Mouse (Mus musculus) CD8-positive naive resting alpha-beta T cell, adult 2 months (primary cell): ENCODE data around the gene Pitpnb.

ENCODE experiments used
- DNase-seq, 2 experiments: peaks; one replicate each; pipeline ENCODE4 v3.0.0; 2022; ENCODE audit warnings: low read depth in 2 of 2, low spot score in 2 of 2

Pitpnb gene

GRCm38 (mm10) chr5:111344721-111345400 lies 14.3 kb downstream of the Pitpnb start:
- DNase-seq = no peak

- DNase-seq = peak in 1 of 2 experiments; percentile 2
These were observed 26.5 kb downstream of the Pitpnb start for GRCm38 (mm10) chr5:111356811-111357617.

GRCm38 (mm10) chr5:111360546-111360945 lies 30.0 kb downstream of the Pitpnb start:
- DNase-seq = no peak

GRCm38 (mm10) chr5:111361058-111361457 lies 30.5 kb downstream of the Pitpnb start:
- no peak for DNase-seq

GRCm38 (mm10) chr5:111361846-111362245 lies 31.3 kb downstream of the Pitpnb start:
- no peak for DNase-seq

- DNase-seq = no peak
These were observed 33.0 kb downstream of the Pitpnb start for GRCm38 (mm10) chr5:111363446-111364062.

GRCm38 (mm10) chr5:111364533-111364932 lies 34.0 kb downstream of the Pitpnb start:
- DNase-seq = no peak

GRCm38 (mm10) chr5:111366140-111366539 lies 35.6 kb downstream of the Pitpnb start:
- no peak for DNase-seq

GRCm38 (mm10) chr5:111367937-111368517 lies 37.5 kb downstream of the Pitpnb start:
- no peak for DNase-seq

- no peak for DNase-seq
These were observed 38.0 kb downstream of the Pitpnb start for GRCm38 (mm10) chr5:111368576-111368975.

- no peak for DNase-seq
These were observed 45.1 kb downstream of the Pitpnb start for GRCm38 (mm10) chr5:111375616-111376015.

GRCm38 (mm10) chr5:111376276-111377020 lies 45.9 kb downstream of the Pitpnb start:
- DNase-seq = no peak

GRCm38 (mm10) chr5:111378126-111378993 lies 47.8 kb downstream of the Pitpnb start:
- DNase-seq = no peak

GRCm38 (mm10) chr5:111383335-111383734 lies 52.8 kb downstream of the Pitpnb start:
- no peak for DNase-seq

- no peak for DNase-seq
These were observed 60.3 kb downstream of the Pitpnb start for GRCm38 (mm10) chr5:111390911-111391310.

GRCm38 (mm10) chr5:111391485-111391884 lies 60.9 kb downstream of the Pitpnb start:
- DNase-seq = no peak

GRCm38 (mm10) chr5:111393346-111394197 lies 63.0 kb downstream of the Pitpnb start:
- no peak for DNase-seq

- no peak for DNase-seq
These were observed 63.9 kb downstream of the Pitpnb start for GRCm38 (mm10) chr5:111394198-111395053.
